Mouse (Mus musculus): ENCODE results near the gene Ubr1. TPM values are rescaled to one million over a fixed set of nuclear protein-coding genes. Genes with fewer than 3 reads are reported as not detected.

The Ubr1 gene
- 27.3 and 31.0 TPM in 2 replicates for polyA plus RNA-seq (2015; fragmentation: Nextera tagmentation; extraction: Ambion mirVana)

- peak; percentile 92 for ATAC-seq (ENCODE audit: low FRiP score, low TSS enrichment)
- Histone ChIP-seq H3K27ac (ENCODE audit: low read length) (peak within 1 kb of the TSS; percentile 88), H3K4me1 (ENCODE audit: insufficient read depth, low read length) (peaks cover 22% of the 10 kb centered on the region), H3K36me3 (ENCODE audit: insufficient read depth, low read length) (no peaks in the 10 kb centered on the region), H3K9me3 (ENCODE audit: low read length) (no peaks in the 10 kb centered on the region), H3K4me2 (replicated peaks; ENCODE audit: low read depth, low read length) (peak within 1 kb of the TSS; percentile 76), H3K27me3 (ENCODE audit: insufficient read depth, low read length) (no peaks in the 10 kb centered on the region), H3K9ac (replicated peaks; ENCODE audit: low read length) (peak within 1 kb of the TSS; percentile 92), H3K4me3 (ENCODE audit: low read length) (peak within 1 kb of the TSS; percentile 86)
- WGBS: under 1% methylated on average over 39 of the region's 39 CpGs
Measured at GRCm38 (mm10) chr2:120970559-120971080, at the start of gene Ubr1. Gene Ubr1, minus strand, starts transcription at chr2:120970715.

GRCm38 (mm10) chr2:121017151-121017550 lies 46.6 kb upstream of the Ubr1 start:
- H3K36me3 ChIP-seq (ENCODE audit: insufficient read depth, low read length): peaks cover 15% of the 10 kb centered on the region
- 88% methylated on average over 1 of the region's 1 CpGs for WGBS

DNA sequence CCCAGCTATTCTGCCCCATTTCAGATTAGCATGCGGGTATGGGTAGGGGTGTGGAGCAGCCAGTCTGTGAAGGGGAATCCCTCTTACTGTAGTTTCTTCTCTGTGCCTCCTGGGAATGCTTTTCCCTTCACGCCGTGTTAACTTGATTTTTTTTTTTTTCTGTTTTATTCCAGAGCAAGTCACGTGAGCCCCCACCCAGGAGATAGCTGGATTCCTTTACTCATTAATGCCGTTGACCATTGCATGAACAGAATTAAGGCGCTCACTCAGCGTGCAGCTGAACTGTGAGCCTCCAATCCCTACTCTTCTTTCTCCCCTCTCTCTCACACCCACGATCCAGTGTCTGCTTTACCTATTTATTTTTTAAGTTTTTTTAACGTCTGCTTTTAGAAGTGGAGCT lies 45.7 kb upstream of the Ubr1 start:
- Histone ChIP-seq H3K27me3 (ENCODE audit: insufficient read depth, low read length) (no peaks in the 10 kb centered on the region), H3K27ac (ENCODE audit: low read length) (no peak overlapping the region), H3K9ac (replicated peaks; ENCODE audit: low read length) (no peak overlapping the region), H3K4me3 (ENCODE audit: low read length) (no peak overlapping the region), H3K9me3 (ENCODE audit: low read length) (peaks cover 3% of the 10 kb centered on the region; the same call in 1 of the 2 replicates), H3K4me2 (replicated peaks; ENCODE audit: low read depth, low read length) (no peak overlapping the region), H3K4me1 (ENCODE audit: insufficient read depth, low read length) (no peaks in the 10 kb centered on the region), H3K36me3 (ENCODE audit: insufficient read depth, low read length) (peaks cover 20% of the 10 kb centered on the region)
- 79% methylated on average over 9 of the region's 9 CpGs for WGBS
- ATAC-seq (ENCODE audit: low FRiP score, low TSS enrichment): no peak

More at GRCm38 (mm10) chr2:121017151-121017550, 46.6 kb upstream of the Ubr1 start:
- no peak overlapping the region for H3K9ac ChIP-seq (replicated peaks; ENCODE audit: low read length)
- H3K9me3 ChIP-seq (ENCODE audit: low read length): peaks cover 3% of the 10 kb centered on the region; the same call in 1 of the 2 replicates
- no peaks in the 10 kb centered on the region for H3K27me3 ChIP-seq (ENCODE audit: insufficient read depth, low read length)
- no peak for ATAC-seq (ENCODE audit: low FRiP score, low TSS enrichment)
- no peak overlapping the region for H3K4me3 ChIP-seq (ENCODE audit: low read length)
- no peak overlapping the region for H3K27ac ChIP-seq (ENCODE audit: low read length)
- no peak overlapping the region for H3K4me2 ChIP-seq (replicated peaks; ENCODE audit: low read depth, low read length)
- no peaks in the 10 kb centered on the region for H3K4me1 ChIP-seq (ENCODE audit: insufficient read depth, low read length)

DNA sequence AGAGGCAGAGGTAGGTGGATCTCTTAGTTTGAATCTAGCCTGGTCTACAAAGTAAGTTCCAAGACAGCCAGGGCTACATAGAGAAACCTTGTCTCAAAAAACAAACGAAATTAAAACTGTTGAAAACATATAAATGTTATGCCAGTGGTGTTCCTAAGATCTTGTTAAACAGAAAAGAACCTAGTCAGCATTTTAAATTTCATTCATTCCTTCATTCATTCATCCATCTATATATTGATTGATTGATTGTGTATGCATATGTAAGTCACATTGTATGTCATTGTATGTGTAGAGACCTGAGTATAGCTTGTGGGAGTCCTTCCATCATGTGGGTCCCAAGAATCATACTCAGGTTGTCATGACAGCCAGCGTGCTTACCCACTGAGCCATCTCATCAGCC lies 45.0 kb upstream of the Ubr1 start:
- 90% methylated on average over 2 of the region's 2 CpGs for WGBS
- Histone ChIP-seq H3K9me3 (ENCODE audit: low read length) (peaks cover 3% of the 10 kb centered on the region; the same call in 1 of the 2 replicates), H3K27ac (ENCODE audit: low read length) (no peak overlapping the region), H3K27me3 (ENCODE audit: insufficient read depth, low read length) (no peaks in the 10 kb centered on the region), H3K4me3 (ENCODE audit: low read length) (no peak overlapping the region), H3K36me3 (ENCODE audit: insufficient read depth, low read length) (peaks cover 20% of the 10 kb centered on the region), H3K9ac (replicated peaks; ENCODE audit: low read length) (no peak overlapping the region), H3K4me2 (replicated peaks; ENCODE audit: low read depth, low read length) (no peak overlapping the region), H3K4me1 (ENCODE audit: insufficient read depth, low read length) (no peaks in the 10 kb centered on the region)
- ATAC-seq (ENCODE audit: low FRiP score, low TSS enrichment): no peak

DNA sequence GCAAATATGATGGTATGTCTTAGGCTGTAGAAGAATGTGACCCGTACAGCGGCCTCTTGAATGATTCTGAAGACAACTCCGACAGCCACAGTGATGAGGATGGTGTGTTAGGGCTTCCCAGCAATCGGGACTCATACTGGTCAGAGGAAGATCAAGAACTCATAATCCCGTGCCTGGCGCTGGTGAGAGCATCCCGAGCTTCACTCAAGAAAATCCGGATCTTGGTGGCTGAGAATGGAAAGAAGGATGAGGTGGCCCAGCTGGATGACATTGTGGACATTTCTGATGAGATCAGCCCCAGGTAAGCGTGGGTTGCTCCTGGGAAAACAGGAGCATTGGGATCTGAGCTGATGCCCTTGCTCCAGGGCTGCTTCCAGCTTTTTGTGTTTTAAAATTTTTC lies 42.2 kb upstream of the Ubr1 start:
- Histone ChIP-seq H3K27ac (ENCODE audit: low read length) (no peak overlapping the region), H3K36me3 (ENCODE audit: insufficient read depth, low read length) (peaks cover 16% of the 10 kb centered on the region), H3K9ac (replicated peaks; ENCODE audit: low read length) (no peak overlapping the region), H3K4me3 (ENCODE audit: low read length) (no peak overlapping the region), H3K4me1 (ENCODE audit: insufficient read depth, low read length) (peaks cover 8% of the 10 kb centered on the region), H3K27me3 (ENCODE audit: insufficient read depth, low read length) (no peaks in the 10 kb centered on the region), H3K4me2 (replicated peaks; ENCODE audit: low read depth, low read length) (no peak overlapping the region), H3K9me3 (ENCODE audit: low read length) (no peaks in the 10 kb centered on the region)
- WGBS: 90% methylated on average over 9 of the region's 9 CpGs
- no peak for ATAC-seq (ENCODE audit: low FRiP score, low TSS enrichment)

- peak overlapping the region; percentile 84 for H3K9ac ChIP-seq (replicated peaks; ENCODE audit: low read length)
- H3K9me3 ChIP-seq (ENCODE audit: low read length): no peaks in the 10 kb centered on the region
- H3K36me3 ChIP-seq (ENCODE audit: insufficient read depth, low read length): peaks cover 10% of the 10 kb centered on the region
- H3K4me2 ChIP-seq (replicated peaks; ENCODE audit: low read depth, low read length): peak overlapping the region; percentile 76
- peak overlapping the region; percentile 96 for H3K4me3 ChIP-seq (ENCODE audit: low read length)
- WGBS: 29% methylated on average over 5 of the region's 5 CpGs
- no peak for ATAC-seq (ENCODE audit: low FRiP score, low TSS enrichment)
- H3K27ac ChIP-seq (ENCODE audit: low read length): no peak overlapping the region
- no peaks in the 10 kb centered on the region for H3K27me3 ChIP-seq (ENCODE audit: insufficient read depth, low read length)
- H3K4me1 ChIP-seq (ENCODE audit: insufficient read depth, low read length): peaks cover 8% of the 10 kb centered on the region
Measured at GRCm38 (mm10) chr2:121009071-121009677, 38.7 kb upstream of the Ubr1 start.

DNA sequence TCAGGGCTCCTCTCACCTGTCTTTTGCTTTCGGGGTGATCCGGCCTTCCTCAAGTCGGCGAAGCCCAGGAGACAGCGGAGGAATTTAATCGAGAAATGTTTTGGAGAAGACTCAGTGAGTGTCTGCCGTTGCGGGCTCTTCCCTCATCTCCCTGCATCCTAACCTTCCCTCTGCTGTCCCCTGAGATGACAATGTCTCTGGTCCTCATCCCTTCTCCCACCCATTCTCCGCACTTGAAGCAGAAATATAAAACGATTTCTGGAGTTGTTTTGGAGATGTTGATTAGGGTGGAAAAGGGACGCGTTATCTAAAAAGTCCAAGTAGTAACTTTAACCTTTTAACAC lies 38.1 kb upstream of the Ubr1 start:
- H3K36me3 ChIP-seq (ENCODE audit: insufficient read depth, low read length): peaks cover 10% of the 10 kb centered on the region
- peak overlapping the region; percentile 84 for H3K9ac ChIP-seq (replicated peaks; ENCODE audit: low read length)
- 0 out of 2 replicates have a peak, but pooled peaks have one; percentile 1 for ATAC-seq (ENCODE audit: low FRiP score, low TSS enrichment)
- H3K9me3 ChIP-seq (ENCODE audit: low read length): no peaks in the 10 kb centered on the region
- H3K27ac ChIP-seq (ENCODE audit: low read length): peak overlapping the region; percentile 56; the same call in 1 of the 2 replicates
- H3K4me3 ChIP-seq (ENCODE audit: low read length): peak overlapping the region; percentile 96
- H3K4me2 ChIP-seq (replicated peaks; ENCODE audit: low read depth, low read length): peak overlapping the region; percentile 76
- no peaks in the 10 kb centered on the region for H3K27me3 ChIP-seq (ENCODE audit: insufficient read depth, low read length)
- peaks cover 8% of the 10 kb centered on the region for H3K4me1 ChIP-seq (ENCODE audit: insufficient read depth, low read length)
- under 1% methylated on average over 12 of the region's 12 CpGs for WGBS

- peak; percentile 97 for ATAC-seq (ENCODE audit: low FRiP score, low TSS enrichment)
- Histone ChIP-seq H3K36me3 (ENCODE audit: insufficient read depth, low read length) (peaks cover 10% of the 10 kb centered on the region), H3K9me3 (ENCODE audit: low read length) (no peaks in the 10 kb centered on the region), H3K27ac (ENCODE audit: low read length) (peak within 1 kb of the TSS; percentile 64; the same call in 1 of the 2 replicates), H3K4me3 (ENCODE audit: low read length) (peak within 1 kb of the TSS; percentile 96), H3K9ac (replicated peaks; ENCODE audit: low read length) (peak within 1 kb of the TSS; percentile 84), H3K27me3 (ENCODE audit: insufficient read depth, low read length) (no peaks in the 10 kb centered on the region), H3K4me1 (ENCODE audit: insufficient read depth, low read length) (peaks cover 8% of the 10 kb centered on the region), H3K4me2 (replicated peaks; ENCODE audit: low read depth, low read length) (peak within 1 kb of the TSS; percentile 76)
- WGBS: 1% methylated on average over 34 of the region's 34 CpGs
Measured at GRCm38 (mm10) chr2:121007925-121008663, 37.6 kb upstream of the Ubr1 start, which contains the start of gene Ccndbp1. Gene Ccndbp1, plus strand, starts transcription at chr2:121008403.

DNA sequence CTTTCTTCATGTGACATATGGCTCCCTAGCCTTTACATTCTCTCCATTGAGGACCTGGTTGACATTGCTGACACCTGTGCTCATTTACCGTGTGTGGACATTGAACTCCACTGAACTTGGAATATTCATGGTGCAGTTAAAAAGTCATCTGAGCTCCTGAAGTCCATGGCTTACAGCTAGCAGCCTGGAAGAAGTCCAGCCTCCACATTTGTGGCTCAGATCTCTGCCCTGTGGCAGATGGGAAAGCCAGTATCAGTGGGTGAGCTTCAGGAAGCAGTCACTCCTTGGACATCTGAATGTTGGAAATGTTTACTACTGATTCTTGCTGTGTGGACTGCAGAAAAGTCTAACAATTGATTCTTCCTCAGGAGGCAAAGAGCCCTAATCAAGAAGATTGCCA lies 36.5 kb upstream of the Ubr1 start:
- H3K4me3 ChIP-seq (ENCODE audit: low read length): no peak overlapping the region
- no peak for ATAC-seq (ENCODE audit: low FRiP score, low TSS enrichment)
- peaks cover 5% of the 10 kb centered on the region; the same call in 1 of the 2 replicates for H3K36me3 ChIP-seq (ENCODE audit: insufficient read depth, low read length)
- H3K27me3 ChIP-seq (ENCODE audit: insufficient read depth, low read length): no peaks in the 10 kb centered on the region
- H3K4me1 ChIP-seq (ENCODE audit: insufficient read depth, low read length): peaks cover 8% of the 10 kb centered on the region
- no peak overlapping the region for H3K27ac ChIP-seq (ENCODE audit: low read length)
- H3K4me2 ChIP-seq (replicated peaks; ENCODE audit: low read depth, low read length): no peak overlapping the region
- no peaks in the 10 kb centered on the region for H3K9me3 ChIP-seq (ENCODE audit: low read length)
- H3K9ac ChIP-seq (replicated peaks; ENCODE audit: low read length): no peak overlapping the region
- WGBS: 75% methylated on average over 1 of the region's 1 CpGs
